In the genomic region with DNA sequence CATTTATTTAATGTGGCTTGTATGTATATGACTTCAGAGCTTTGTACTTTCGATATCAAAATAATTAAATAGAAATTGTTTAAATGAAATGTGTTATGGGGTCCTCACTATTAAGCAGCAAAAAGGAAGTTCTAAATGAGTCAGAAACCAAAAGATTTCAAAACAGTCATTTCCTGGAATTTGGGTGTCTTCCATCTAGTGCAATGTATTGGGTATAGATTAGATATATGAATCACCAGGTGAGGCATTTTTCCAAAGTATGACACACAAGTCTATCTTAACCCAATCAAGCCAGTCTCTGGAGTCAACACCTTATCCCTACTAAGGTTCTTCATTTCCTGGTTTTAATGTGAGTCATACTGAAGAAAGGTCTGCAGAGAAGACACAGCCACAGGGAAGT, we compare ENCODE assay signal across 22 mouse cellular contexts.
DNase-seq lines count a peak whose midpoint lies in the region; TF ChIP-seq lines count a peak whose summit lies in the region.
"Had no signal": no experiment of that assay in that cellular context is flagged by ENCODE, and none has a peak within 500 bp of the region (broad histone marks: within the 10 kb centered on the region; RNA-seq: fewer than 3 reads in every experiment).

No protein-coding gene starts in this region.

- H3K27me3 ChIP-seq in C2C12 (ENCODE audit: control insufficient read depth, insufficient read depth, insufficient read length), result no peaks in the 10 kb centered on the region
- H3K27me3 ChIP-seq: embryonic facial prominence, embryonic 12.5 days; forebrain, embryonic 12.5 days; forebrain, embryonic 15.5 days; Patski had no signal

- no peak overlapping the region for H3K4me3 ChIP-seq in C2C12 (ENCODE audit: insufficient read depth, poor library complexity, severe bottlenecking)
- H3K4me3 ChIP-seq in embryonic fibroblast, embryonic 13.5 days (ENCODE audit: insufficient read depth, low read length), result no peak overlapping the region
- H3K4me3 ChIP-seq: embryonic facial prominence, embryonic 10.5 days; embryonic facial prominence, embryonic 12.5 days; erythroblast, embryonic 14.5 days; forebrain, embryonic 10.5 days; forebrain, embryonic 12.5 days; forebrain, embryonic 15.5 days had no signal

- peak overlapping the region; percentile 8; the same call in 1 of the 2 replicates for H3K27ac ChIP-seq in embryonic fibroblast, embryonic 13.5 days (ENCODE audit: insufficient read depth, low read length)
- H3K27ac ChIP-seq: embryonic facial prominence, embryonic 10.5 days; embryonic facial prominence, embryonic 12.5 days; forebrain, embryonic 10.5 days; forebrain, embryonic 12.5 days; forebrain, embryonic 15.5 days had no signal

- TF ChIP-seq POLR2A in embryonic fibroblast, embryonic 13.5 days (IDR thresholded peaks at IDR 0.05; ENCODE audit: low read depth, low read length), result no peak

- no peak overlapping the region for H3ac ChIP-seq in C2C12 (ENCODE audit: control insufficient read depth, insufficient read length, low read depth)

- no peak for TF ChIP-seq CTCF in C2C12 (IDR thresholded peaks at IDR 0.05; ENCODE audit: control insufficient read depth, insufficient read depth, insufficient read length)
- TF ChIP-seq CTCF in embryonic fibroblast, embryonic 13.5 days (IDR thresholded peaks at IDR 0.05; ENCODE audit: borderline replicate concordance, insufficient read depth, low read length), result no peak

- peak; percentile 50 for DNase-seq in 3T3-L1 (ENCODE audit: low read depth, low spot score)
- DNase-seq in lung, postnatal 4 days, result no peak
- no peak for DNase-seq in gastrocnemius, postnatal 10 days
- DNase-seq: adrenal gland, adult 8-10 months; adrenal gland, postnatal 14 days; adrenal gland, postnatal 36 days; B cell, adult 2 months; cerebellum, adult 11-12 months; cerebellum, adult 2 months; cerebellum, adult 9-10 months; cerebellum, postnatal 10 days; cerebellum, postnatal 25 days; forebrain, postnatal 0 days had no signal

- H3K36me3 ChIP-seq in C2C12 (ENCODE audit: control insufficient read depth, insufficient read depth), result no peaks in the 10 kb centered on the region
- H3K36me3 ChIP-seq: embryonic facial prominence, embryonic 10.5 days; embryonic facial prominence, embryonic 12.5 days; forebrain, embryonic 10.5 days; forebrain, embryonic 12.5 days; forebrain, embryonic 15.5 days had no signal

- H3K79me2 ChIP-seq in C2C12 (ENCODE audit: control insufficient read depth, insufficient read depth), result no peaks in the 10 kb centered on the region

- H3K4me1 ChIP-seq in embryonic fibroblast, embryonic 13.5 days (ENCODE audit: control insufficient read depth, insufficient read depth, low read length), result peaks cover 2% of the 10 kb centered on the region
- H3K4me1 ChIP-seq: embryonic facial prominence, embryonic 10.5 days; embryonic facial prominence, embryonic 12.5 days; forebrain, embryonic 10.5 days; forebrain, embryonic 12.5 days; forebrain, embryonic 15.5 days had no signal

- no peaks in the 10 kb centered on the region for H3K79me3 ChIP-seq in C2C12 (ENCODE audit: low read depth)

TF ChIP-seq in C2C12, 6 proteins besides CTCF, POLR2A, EP300 and RAD21:
- TF ChIP-seq CEBPB (IDR thresholded peaks at IDR 0.05; ENCODE audit: low read depth) (peak; percentile 71), MYOG (IDR thresholded peaks at IDR 0.05; ENCODE audit: control insufficient read depth, extremely low read depth, insufficient read length) (no peak), FOSL1 (IDR thresholded peaks at IDR 0.05; ENCODE audit: insufficient read depth, low read length, poor library complexity, severe bottlenecking) (peak; percentile 44)
